Mouse (Mus musculus) midbrain, postnatal 0 days (tissue): ENCODE results near the gene Tnfsf13. TPM values are rescaled to one million over a fixed set of nuclear protein-coding genes. Genes with fewer than 3 reads are reported as not detected.

Source experiments
- ATAC-seq: fragments of 200-750 bp; cut with Nextera tagmentation; 2 replicates; pipeline ENCODE4 v1.8.0; 2017; ENCODE audit warnings: moderate number of reproducible peaks, mild to moderate bottlenecking, moderate TSS enrichment, moderate library complexity; ENCODE audit not compliant: low FRiP score
- DNase-seq: peaks from one replicate; pipeline ENCODE4 v3.0.0-alpha.2; 2015; ENCODE audit warnings: low spot score
- H3K27ac ChIP-seq: fragments of 300-500 bp; sonication (generic); 2 replicates; pipeline ENCODE4 v1.5.1; 2014; ENCODE audit warnings: low read depth, mild to moderate bottlenecking, low read length, mixed read lengths
- H3K27me3 ChIP-seq: fragments of 300-500 bp; sonication (generic); 2 replicates; pipeline ENCODE4 v1.6.1; 2014; ENCODE audit warnings: low read length, control low read depth, mixed read lengths; ENCODE audit not compliant: insufficient read depth
- H3K36me3 ChIP-seq: fragments of 300-500 bp; sonication (generic); 2 replicates; pipeline ENCODE4 v1.6.1; 2014; ENCODE audit warnings: low read length, control low read depth, mixed read lengths; ENCODE audit not compliant: insufficient read depth
- H3K4me1 ChIP-seq: fragments of 300-500 bp; sonication (generic); 2 replicates; pipeline ENCODE4 v1.6.1; 2014; ENCODE audit warnings: mild to moderate bottlenecking, control low read depth, antibody characterized with exemption, low read length, mixed read lengths; ENCODE audit not compliant: insufficient read depth
- H3K4me2 ChIP-seq: fragments of 300-500 bp; sonication (generic); 2 replicates; pipeline ENCODE4 v1.6.1; 2014; ENCODE audit warnings: low read depth, mild to moderate bottlenecking, low read length, mixed read lengths; ENCODE audit not compliant: poor library complexity, severe bottlenecking
- H3K4me3 ChIP-seq: fragments of 300-500 bp; sonication (generic); 2 replicates; pipeline ENCODE4 v1.5.1; 2014; ENCODE audit warnings: low read depth, mild to moderate bottlenecking, low read length, moderate library complexity
- H3K9ac ChIP-seq: fragments of 300-500 bp; sonication (generic); replicated peaks from 2 replicates; pipeline ENCODE4 v1.6.1; 2014; ENCODE audit warnings: mild to moderate bottlenecking, low read length, moderate library complexity, mixed read lengths; ENCODE audit not compliant: poor library complexity, severe bottlenecking
- H3K9me3 ChIP-seq: fragments of 300-500 bp; sonication (generic); 2 replicates; pipeline ENCODE4 v1.6.1; 2016; ENCODE audit warnings: low read length, control low read depth
- CTCF ChIP-seq: IDR thresholded peaks from 2 replicates; pipeline ENCODE4 v1.5.1; 2016; ENCODE audit warnings: antibody characterized with exemption, mild to moderate bottlenecking
- WGBS: fragments of 180-500 bp; shearing (Covaris S2); extraction: QIAGEN DNeasy Blood & Tissue Kit; methylation state at CpG from one replicate; pipeline ENCODE4 v1.1.7; 2014; 5-methylcytosine and 5-hydroxymethylcytosine counted together
- polyA plus RNA-seq: library from polyadenylated mRNA; unstranded; fragments of >200 nt; fragmentation: Nextera tagmentation; extraction: Ambion mirVana; gene quantifications from 2 replicates; pipeline ENCODE4 v1.2.1, GENCODE M21; 2015
- total RNA-seq: library from RNA; depleted of rRNA; stranded (reverse); fragments of >200 nt; gene quantifications from 2 replicates; pipeline ENCODE4 v1.2.3, GENCODE M21; 2014

Gene Tnfsf13
- total and polyA plus RNA-seq, 2 experiments from 2014 or later = 0.27 to 1.1 TPM

DNA sequence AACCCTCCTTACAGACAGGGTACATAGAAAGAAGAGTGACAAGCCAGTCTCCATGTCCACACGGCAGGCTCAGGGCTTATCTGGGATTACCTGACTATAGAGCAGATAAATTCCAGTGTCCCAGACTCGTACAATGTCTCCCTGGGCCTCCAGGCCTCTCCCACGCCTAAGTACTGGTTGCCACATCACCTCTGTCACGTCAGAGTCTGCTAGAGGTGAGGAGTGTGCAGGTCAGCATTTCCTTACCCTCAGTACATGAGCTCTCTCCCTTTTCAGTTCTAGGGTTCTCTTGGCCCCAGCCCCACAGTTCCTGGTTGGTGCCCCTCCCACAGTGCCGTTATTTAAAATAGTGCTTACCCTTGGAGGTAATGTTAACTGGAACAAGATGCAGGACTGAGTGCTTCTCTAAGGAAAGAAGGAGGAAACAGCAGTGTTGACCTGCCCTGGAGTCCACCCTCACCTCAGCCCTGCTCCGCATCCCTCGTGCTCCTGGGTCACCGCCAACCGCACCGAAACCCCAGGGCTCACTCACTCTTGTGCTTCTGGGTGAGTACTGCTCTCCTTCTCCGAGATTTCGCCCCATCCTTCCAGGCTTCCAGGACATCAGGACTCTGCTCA, 1.3 kb downstream of the Tnfsf13 start:
- no peak overlapping the region for H3K9ac ChIP-seq
- no peak overlapping the region for H3K4me3 ChIP-seq
- no peak overlapping the region for H3K4me2 ChIP-seq
- H3K27ac ChIP-seq = peak overlapping the region; percentile 32; the same call in 1 of the 2 replicates
- H3K9me3 ChIP-seq = no peaks in the 10 kb centered on the region
- no peaks in the 10 kb centered on the region for H3K27me3 ChIP-seq
- DNase-seq = no peak
- no peak for ATAC-seq
- 82% methylated on average over 12 of the region's 12 CpGs for WGBS
- 0 out of 2 replicates have a peak, but pooled peaks cover 2% of the 10 kb centered on the region for H3K36me3 ChIP-seq
- TF ChIP-seq CTCF = no peak
- H3K4me1 ChIP-seq = peaks cover 11% of the 10 kb centered on the region

DNA sequence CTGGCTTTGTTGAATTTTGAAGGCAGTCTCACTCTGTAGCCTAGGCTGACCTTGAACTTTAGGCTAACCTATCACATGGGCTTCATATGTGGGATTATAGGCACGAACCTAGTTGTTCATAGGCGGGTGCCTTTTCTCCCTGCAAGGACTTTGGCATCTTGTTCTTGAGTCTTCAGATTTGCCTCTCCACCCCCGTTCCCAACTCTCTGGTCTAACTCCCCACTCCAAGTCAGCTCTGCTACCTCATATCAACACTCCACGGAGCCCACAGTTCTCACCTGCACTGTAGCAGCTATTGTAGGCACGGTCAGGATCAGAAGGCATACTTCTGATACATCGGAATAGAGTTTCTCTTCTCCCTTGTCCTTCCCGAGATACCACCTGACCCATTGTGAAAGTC, 2.0 kb downstream of the Tnfsf13 start:
- Histone ChIP-seq H3K27ac (peak overlapping the region; percentile 83), H3K36me3 (0 out of 2 replicates have a peak, but pooled peaks cover 7% of the 10 kb centered on the region), H3K4me3 (no peak overlapping the region; the same call in 1 of the 2 replicates), H3K9ac (no peak overlapping the region), H3K4me2 (peak overlapping the region; percentile 55; the same call in 1 of the 2 replicates), H3K4me1 (peaks cover 11% of the 10 kb centered on the region), H3K9me3 (no peaks in the 10 kb centered on the region), H3K27me3 (no peaks in the 10 kb centered on the region)
- 81% methylated on average over 7 of the region's 7 CpGs for WGBS
- TF ChIP-seq CTCF = no peak
- DNase-seq (no peak), ATAC-seq (no peak)

DNA sequence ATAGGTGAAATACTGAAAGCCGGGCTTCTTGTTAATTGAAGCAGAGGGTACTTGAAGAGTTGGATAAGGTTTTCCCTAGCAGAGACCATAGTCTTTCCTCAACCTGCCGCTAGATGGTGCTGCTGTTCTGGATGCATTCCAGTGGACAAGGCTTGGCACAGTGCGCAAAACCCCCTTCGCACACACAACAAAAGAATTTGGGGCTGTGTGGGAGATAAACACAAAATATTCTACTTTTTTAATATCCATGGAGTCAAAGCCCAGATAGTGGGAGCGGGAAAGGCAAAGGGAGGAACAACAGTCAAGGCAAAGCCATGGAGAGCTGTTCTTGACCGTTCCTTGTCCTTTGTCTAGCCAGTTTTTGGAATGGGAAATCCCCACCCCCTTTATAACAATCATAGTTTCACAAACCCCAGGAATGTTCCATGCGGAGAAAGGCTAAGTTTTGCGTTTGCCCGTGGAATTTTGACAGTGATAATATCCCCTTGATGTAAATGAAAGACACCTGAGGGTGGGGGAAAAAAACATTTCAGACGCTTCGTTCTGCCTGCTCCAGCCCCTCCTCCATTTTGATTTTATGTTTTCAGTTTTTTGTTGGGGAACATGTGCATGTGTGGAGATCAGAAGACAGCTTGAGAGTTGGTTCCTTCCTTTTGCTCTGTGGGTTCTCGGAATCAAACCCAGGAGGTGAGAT, 2.6 kb downstream of the Tnfsf13 start:
- H3K9ac ChIP-seq = peak overlapping the region; percentile 54; the same call in 1 of the 2 replicates
- peak; percentile 50; the same call in 1 of the 2 replicates for ATAC-seq
- H3K36me3 ChIP-seq = 0 out of 2 replicates have a peak, but pooled peaks cover 7% of the 10 kb centered on the region
- peak; percentile 96 for TF ChIP-seq CTCF
- no peaks in the 10 kb centered on the region for H3K9me3 ChIP-seq
- DNase-seq = peak; percentile 95
- H3K4me3 ChIP-seq = peak overlapping the region; percentile 25
- WGBS = 9% methylated on average over 12 of the region's 12 CpGs
- H3K27ac ChIP-seq = peak overlapping the region; percentile 83
- H3K4me2 ChIP-seq = peak overlapping the region; percentile 91
- H3K4me1 ChIP-seq = peaks cover 11% of the 10 kb centered on the region
- no peaks in the 10 kb centered on the region for H3K27me3 ChIP-seq

DNA sequence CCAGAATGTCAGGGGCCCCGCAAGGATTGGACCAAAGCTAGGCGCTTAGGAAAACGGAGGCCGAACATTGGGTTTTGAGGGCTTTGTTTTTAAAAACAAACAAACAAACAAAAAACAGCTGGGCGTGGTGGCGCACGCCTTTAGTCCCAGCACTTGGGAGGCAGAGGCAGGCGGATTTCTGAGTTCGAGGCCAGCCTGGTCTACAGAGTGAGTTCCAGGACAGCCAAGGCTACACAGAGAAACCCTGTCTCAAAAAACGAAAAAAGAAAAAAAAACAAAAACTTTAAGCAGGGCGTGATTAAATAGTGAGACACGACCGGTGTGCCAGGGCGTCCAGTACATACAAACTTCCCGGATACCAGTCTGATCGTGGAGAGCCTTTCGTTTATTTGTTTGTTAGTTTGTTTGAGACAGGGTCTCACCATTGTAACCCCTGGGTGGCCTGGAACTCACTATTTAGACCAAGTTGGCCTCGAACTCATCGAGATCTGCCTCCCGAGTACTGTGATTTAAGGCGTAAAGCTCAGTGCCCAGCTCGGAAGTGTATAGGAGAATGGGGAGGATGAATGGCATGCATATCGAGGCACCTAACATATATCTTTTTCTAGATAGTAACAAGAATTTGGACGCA, 3.3 kb downstream of the Tnfsf13 start:
- 0 out of 2 replicates have a peak, but pooled peaks cover 7% of the 10 kb centered on the region for H3K36me3 ChIP-seq
- H3K9ac ChIP-seq = peak overlapping the region; percentile 86
- H3K27ac ChIP-seq = peak overlapping the region; percentile 83
- no peak for TF ChIP-seq CTCF
- H3K4me3 ChIP-seq = peak overlapping the region; percentile 75
- peak overlapping the region; percentile 91 for H3K4me2 ChIP-seq
- H3K4me1 ChIP-seq = peaks cover 11% of the 10 kb centered on the region
- 26% methylated on average over 24 of the region's 24 CpGs for WGBS
- no peaks in the 10 kb centered on the region for H3K9me3 ChIP-seq
- DNase-seq (no peak), ATAC-seq (no peak)
- no peaks in the 10 kb centered on the region for H3K27me3 ChIP-seq

DNA sequence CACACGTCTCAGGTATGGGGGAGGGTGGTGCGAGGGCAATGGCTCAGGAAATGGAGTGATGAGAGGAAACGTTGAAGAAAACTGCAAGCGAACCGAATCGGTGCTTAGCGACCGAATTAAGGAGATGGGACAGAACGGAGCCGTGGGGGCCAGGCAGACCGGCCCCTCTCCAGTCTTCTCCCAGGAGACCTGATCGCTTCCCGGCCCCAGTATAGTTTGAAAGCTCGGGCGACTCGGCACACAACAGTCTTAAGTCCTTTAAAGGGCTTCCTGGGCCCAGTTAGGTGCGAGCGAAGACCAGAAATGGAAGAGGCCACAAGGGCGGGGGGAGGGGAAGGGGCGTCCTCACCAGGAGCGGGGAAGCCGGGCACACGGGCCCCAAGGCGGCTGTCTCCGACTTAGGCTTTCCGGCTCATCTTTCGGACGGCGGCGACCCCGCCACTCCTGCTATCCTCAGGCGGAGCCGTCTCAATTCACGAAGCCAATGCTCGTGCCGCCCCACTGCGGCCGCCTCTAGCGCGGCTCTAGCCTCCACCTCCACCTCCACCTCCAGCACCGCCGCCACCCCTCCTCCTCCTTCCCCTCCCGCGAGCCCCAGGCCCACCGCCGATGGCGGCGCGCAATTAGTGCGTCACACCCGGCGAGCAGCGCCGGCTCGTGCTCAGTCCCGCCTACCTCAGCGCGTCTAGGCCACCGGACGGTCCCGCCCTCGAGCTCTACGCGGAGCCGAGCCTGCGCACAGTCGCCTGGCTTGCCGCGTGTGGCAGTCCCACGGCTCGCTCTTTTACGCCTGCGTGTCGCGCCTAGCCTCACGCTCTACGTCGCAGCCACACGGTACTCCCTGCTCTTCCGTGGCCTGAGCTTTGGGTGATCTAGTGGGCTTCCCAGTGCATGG, 4.0 kb downstream of the Tnfsf13 start, which contains the start of gene Senp3:
Senp3 (minus strand) TSS at position 771 of the 895 bp plus-strand sequence.
- peak within 1 kb of the TSS; percentile 83 for H3K27ac ChIP-seq
- peak; percentile 98 for DNase-seq
- ATAC-seq = peak; percentile 95
- H3K9ac ChIP-seq = peak within 1 kb of the TSS; percentile 86
- no peak for TF ChIP-seq CTCF
- H3K4me1 ChIP-seq = peaks cover 11% of the 10 kb centered on the region
- H3K4me3 ChIP-seq = peak within 1 kb of the TSS; percentile 75
- peaks cover 12% of the 10 kb centered on the region; the same call in 1 of the 2 replicates for H3K36me3 ChIP-seq
- no peaks in the 10 kb centered on the region for H3K27me3 ChIP-seq
- under 1% methylated on average over 68 of the region's 80 CpGs for WGBS
- H3K9me3 ChIP-seq = no peaks in the 10 kb centered on the region
- peak within 1 kb of the TSS; percentile 91 for H3K4me2 ChIP-seq
